Mouse (Mus musculus) spleen, adult 2 months (tissue): ENCODE results near the gene Timm50.

Experiments
- CTCF ChIP-seq: fragments of 200-500 bp; IDR thresholded peaks from 2 replicates; pipeline ENCODE4 v1.5.1; 2011; ENCODE audit warnings: mild to moderate bottlenecking, inconsistent platforms; ENCODE audit not compliant: insufficient read depth, insufficient read length, insufficient replicate concordance; ENCODE audit errors: extremely low read depth
- POLR2A ChIP-seq: fragments of 200-500 bp; IDR thresholded peaks from 2 replicates; pipeline ENCODE4 v1.6.1; 2011; ENCODE audit warnings: low read depth, low read length, inconsistent platforms

- TF ChIP-seq POLR2A: no peak
- TF ChIP-seq CTCF: no peak
Observed at GRCm38 (mm10) chr7:28358431-28358830, 46.6 kb upstream of the Timm50 start.
